Mouse (Mus musculus) 416B (cell line): ENCODE measurements around the gene Igsf3.
A peak's percentile ranks its signal among the peaks of the same experiment; 100 is the strongest.

Source experiments
- DNase-seq: peaks from one replicate; pipeline ENCODE4 v3.0.0; 2011; ENCODE audit warnings: low read depth

Igsf3 gene

GRCm38 (mm10) chr3:101502086-101502760, 125.3 kb downstream of the Igsf3 start:
- DNase-seq: no peak

- peak; percentile 81 for DNase-seq
Observed at GRCm38 (mm10) chr3:101506179-101506578, 129.3 kb downstream of the Igsf3 start.

- peak; percentile 61 for DNase-seq
Observed at GRCm38 (mm10) chr3:101506970-101507702, 130.3 kb downstream of the Igsf3 start.

DNA sequence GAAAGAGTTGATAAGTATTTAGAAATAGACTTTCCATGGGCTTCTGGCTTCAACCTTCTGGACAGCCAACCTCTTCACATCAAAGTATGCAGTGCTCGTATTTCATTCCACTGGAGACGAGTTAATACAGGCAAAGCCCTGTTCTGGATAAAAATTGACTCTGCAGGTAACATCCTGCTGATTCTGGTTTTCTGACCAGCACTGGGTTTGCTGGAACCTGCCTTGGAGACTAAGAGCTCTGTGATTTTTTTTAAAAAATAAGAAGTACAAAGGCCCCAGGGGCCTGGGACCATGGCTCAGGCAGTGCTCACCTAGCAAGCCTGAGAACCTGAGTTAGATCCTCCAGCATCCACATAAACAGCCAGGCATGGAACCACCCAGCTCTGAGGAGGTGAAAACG, 130.9 kb downstream of the Igsf3 start:
- DNase-seq: no peak

GRCm38 (mm10) chr3:101509707-101510544, 133.0 kb downstream of the Igsf3 start:
- DNase-seq: no peak

DNA sequence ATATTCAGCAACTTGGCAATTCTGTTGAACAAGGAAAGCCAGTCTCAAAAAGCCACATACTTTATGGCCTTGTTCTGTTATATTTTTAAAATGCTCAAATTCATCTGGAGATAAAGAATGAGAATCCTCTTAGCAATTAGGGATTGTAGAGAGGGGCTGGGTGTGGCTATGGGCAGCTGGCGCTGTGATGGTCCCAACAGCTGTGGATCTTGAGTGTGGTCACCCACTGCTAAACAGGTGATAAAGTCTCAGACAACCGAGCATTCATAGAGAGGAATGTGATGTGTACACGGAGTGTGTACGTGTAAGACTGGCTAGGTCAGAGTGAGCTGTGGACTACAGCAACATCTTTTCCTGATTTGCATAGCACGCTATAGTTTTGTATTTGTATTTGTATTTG, 133.7 kb downstream of the Igsf3 start:
- no peak for DNase-seq
